Mouse (Mus musculus): ENCODE data around the gene Zfp661. TPM values are rescaled to one million over a fixed set of nuclear protein-coding genes. Genes with fewer than 3 reads are reported as not detected.

Zfp661 gene
- polyA plus RNA-seq, 1 experiment: 2.1 TPM

- H3K27ac ChIP-seq (replicated peaks; ENCODE audit: low read depth, low read length): no peak overlapping the region
- no peaks in the 10 kb centered on the region for H3K4me1 ChIP-seq (ENCODE audit: control insufficient read depth, insufficient read depth, insufficient read length, low read length)
Measured at GRCm38 (mm10) chr2:127531592-127531991, 55.3 kb downstream of the Zfp661 start.

DNA sequence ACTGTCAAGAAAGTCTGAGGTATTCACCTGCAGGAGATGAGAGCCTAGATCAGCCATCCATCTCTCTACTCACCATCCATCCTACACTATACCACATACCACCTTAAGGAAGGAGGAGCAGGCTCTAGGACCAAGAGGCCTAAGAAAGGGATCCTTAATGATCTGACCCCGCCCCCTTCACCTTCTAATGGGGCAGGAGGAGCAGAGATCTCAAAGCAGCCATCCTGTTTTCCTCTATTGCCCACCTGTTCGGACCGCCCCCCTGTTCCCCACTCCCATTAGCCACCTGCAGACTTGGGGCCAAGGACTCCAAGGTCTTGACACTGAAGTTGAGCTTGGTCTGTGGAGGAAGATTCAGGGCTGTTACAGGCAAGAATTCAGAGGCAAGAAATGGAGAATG, 56.5 kb downstream of the Zfp661 start:
- Histone ChIP-seq H3K27ac (replicated peaks; ENCODE audit: low read depth, low read length) (no peak overlapping the region), H3K4me1 (ENCODE audit: control insufficient read depth, insufficient read depth, insufficient read length, low read length) (no peaks in the 10 kb centered on the region), H3K4me3 (ENCODE audit: insufficient read depth, low read depth, low read length) (no peak overlapping the region)

More at GRCm38 (mm10) chr2:127531592-127531991, 55.3 kb downstream of the Zfp661 start:
- no peak overlapping the region for H3K4me3 ChIP-seq (ENCODE audit: insufficient read depth, low read depth, low read length)

DNA sequence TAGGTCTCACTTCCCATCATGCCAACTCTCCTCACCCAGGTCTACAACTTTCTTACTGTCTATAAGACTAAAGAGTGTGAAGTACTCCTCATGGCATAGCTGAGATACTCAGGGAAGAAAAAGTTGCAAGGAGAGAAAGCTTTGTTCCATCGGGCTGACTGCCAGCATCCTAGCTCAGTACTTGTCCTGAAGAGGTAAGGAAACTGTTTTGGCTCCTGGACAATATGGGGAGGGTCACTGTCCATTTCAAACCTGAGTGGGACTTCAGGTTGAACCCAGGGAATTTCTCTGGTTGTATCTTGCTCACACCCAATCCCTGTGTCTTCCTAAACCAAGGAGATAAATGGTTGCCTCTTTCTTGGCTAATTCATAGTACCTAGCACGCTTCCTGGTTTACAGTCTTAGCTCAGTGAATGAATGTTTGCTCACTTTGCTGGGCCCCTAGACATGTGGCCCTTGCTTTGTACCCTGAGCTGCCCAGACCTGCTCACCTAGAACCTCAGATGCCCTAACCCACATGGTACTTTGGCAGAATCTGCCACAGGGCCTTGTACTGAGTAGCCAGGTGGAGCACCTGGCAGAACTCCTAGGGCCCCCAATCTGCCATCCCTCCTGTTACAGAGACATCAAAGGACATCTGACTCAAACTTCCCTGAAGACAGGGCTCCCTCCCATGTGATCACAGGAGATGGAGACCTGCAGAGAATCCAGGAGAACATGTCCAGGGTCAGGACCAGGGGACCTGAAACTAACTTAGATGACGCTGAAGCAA, 61.7 kb downstream of the Zfp661 start:
- H3K4me1 ChIP-seq (ENCODE audit: control insufficient read depth, insufficient read depth, insufficient read length, low read length): peaks cover 7% of the 10 kb centered on the region
- H3K27ac ChIP-seq (replicated peaks; ENCODE audit: low read depth, low read length): no peak overlapping the region
- no peak overlapping the region for H3K4me3 ChIP-seq (ENCODE audit: insufficient read depth, low read depth, low read length)

Other genes starting within 250 kb of the Zfp661 start
- not detected in 2 replicates for gene Astl, start 248.5 kb downstream of the Zfp661 start, polyA plus RNA-seq (2012; ENCODE audit: insufficient read depth, insufficient read length, missing spikeins)
- 0.38 TPM in 1 of 2 replicates, not detected in the other for gene Adra2b, start 223.9 kb downstream of the Zfp661 start, polyA plus RNA-seq (2012; ENCODE audit: insufficient read depth, insufficient read length, missing spikeins)
- gene Gpat2, start 161.9 kb downstream of the Zfp661 start, polyA plus RNA-seq (2012; ENCODE audit: insufficient read depth, insufficient read length, missing spikeins): not detected in 2 replicates
- 103 and 106 TPM in 2 replicates for gene Fahd2a, start 142.5 kb downstream of the Zfp661 start, polyA plus RNA-seq (2012; ENCODE audit: insufficient read depth, insufficient read length, missing spikeins)
- gene Kcnip3, start 65.0 kb downstream of the Zfp661 start, polyA plus RNA-seq (2012; ENCODE audit: insufficient read depth, insufficient read length, missing spikeins): 0.63 TPM in 1 of 2 replicates, not detected in the other
- gene Prom2, start 45.6 kb downstream of the Zfp661 start, polyA plus RNA-seq (2012; ENCODE audit: insufficient read depth, insufficient read length, missing spikeins): not detected in 2 replicates
- gene Mrps5, start 128 bp upstream of the Zfp661 start, polyA plus RNA-seq (2012; ENCODE audit: insufficient read depth, insufficient read length, missing spikeins): 238 and 284 TPM in 2 replicates
- 1.5 TPM in 2 replicates for gene Mal, start 69.6 kb upstream of the Zfp661 start, polyA plus RNA-seq (2012; ENCODE audit: insufficient read depth, insufficient read length, missing spikeins)
- 2.4 and 3.4 TPM in 2 replicates for gene Mall, start 142.8 kb upstream of the Zfp661 start, polyA plus RNA-seq (2012; ENCODE audit: insufficient read depth, insufficient read length, missing spikeins)
- 24.4 and 28.2 TPM in 2 replicates for gene Nphp1, start 201.8 kb upstream of the Zfp661 start, polyA plus RNA-seq (2012; ENCODE audit: insufficient read depth, insufficient read length, missing spikeins)
- 176 and 191 TPM in 2 replicates for gene Mtln, start 205.4 kb upstream of the Zfp661 start, polyA plus RNA-seq (2012; ENCODE audit: insufficient read depth, insufficient read length, missing spikeins)
- gene Bub1, start 244.8 kb upstream of the Zfp661 start, polyA plus RNA-seq (2012; ENCODE audit: insufficient read depth, insufficient read length, missing spikeins): not detected in 2 replicates

Data from brown adipose tissue, adult 24 weeks (tissue).